Mouse (Mus musculus): ENCODE results near the gene Fem1a. TPM values are rescaled to one million over a fixed set of nuclear protein-coding genes. Genes with fewer than 3 reads are reported as not detected.

Gene Fem1a
- 20.8 TPM for total RNA-seq (2023)

GRCm38 (mm10) chr17:56256239-56256881 lies at the start of gene Fem1a:
Gene Fem1a, plus strand, starts transcription at chr17:56256810.

GRCm38 (mm10) chr17:56218377-56219191 lies 38.0 kb upstream of the Fem1a start, which contains the start of gene Dpp9:
Gene Dpp9, minus strand, starts transcription at chr17:56218905.

GRCm38 (mm10) chr17:56276643-56277566 lies 20.3 kb downstream of the Fem1a start, which contains the start of gene Ticam1:
Gene Ticam1, minus strand, starts transcription at chr17:56276786.

GRCm38 (mm10) chr17:56292531-56293222 lies 36.1 kb downstream of the Fem1a start, which contains the start of gene Plin3:
Gene Plin3, minus strand, starts transcription at chr17:56292873.

GRCm38 (mm10) chr17:56300186-56300585 lies 43.6 kb downstream of the Fem1a start, which contains the start of gene Arrdc5:
Gene Arrdc5, minus strand, starts transcription at chr17:56300286.

GRCm38 (mm10) chr17:56303160-56303846 lies 46.7 kb downstream of the Fem1a start, which contains the start of gene Uhrf1:
Gene Uhrf1, plus strand, starts transcription at chr17:56303321.

Other genes with a start within 250 kb of the Fem1a start
- 106 TPM for gene Sh3gl1, start 220.2 kb upstream of the Fem1a start, total RNA-seq (2023)
- 1.3 TPM for gene Chaf1a, start 216.4 kb upstream of the Fem1a start, total RNA-seq (2023)
- 73.3 TPM for gene Ubxn6, start 181.8 kb upstream of the Fem1a start, total RNA-seq (2023)
- gene Hdgfl2, start 177.2 kb upstream of the Fem1a start, total RNA-seq (2023), result 96.3 TPM
- not detected for gene Plin4, start 147.0 kb upstream of the Fem1a start, total RNA-seq (2023)
- gene Plin5, start 139.2 kb upstream of the Fem1a start, total RNA-seq (2023), result not detected
- not detected for gene Lrg1, start 134.8 kb upstream of the Fem1a start, total RNA-seq (2023)
- gene Sema6b, start 116.5 kb upstream of the Fem1a start, total RNA-seq (2023), result 0.15 TPM
- 10.3 TPM for gene Tnfaip8l1, start 94.3 kb upstream of the Fem1a start, total RNA-seq (2023)
- gene Mydgf, start 72.9 kb upstream of the Fem1a start, total RNA-seq (2023), result 41.8 TPM
- gene Dpp9, start 37.9 kb upstream of the Fem1a start, total RNA-seq (2023), result 44.0 TPM
- 8.2 TPM for gene Ticam1, start 20.0 kb downstream of the Fem1a start, total RNA-seq (2023)
- gene Plin3, start 36.1 kb downstream of the Fem1a start, total RNA-seq (2023), result 12.2 TPM
- gene Arrdc5, start 43.5 kb downstream of the Fem1a start, total RNA-seq (2023), result not detected
- 5.3 TPM for gene Uhrf1, start 46.5 kb downstream of the Fem1a start, total RNA-seq (2023)
- gene Kdm4b, start 69.3 kb downstream of the Fem1a start, total RNA-seq (2023), result 69.8 TPM
- gene Ptprs, start 219.7 kb downstream of the Fem1a start, total RNA-seq (2023), result 14.9 TPM

Measured in CD4-positive naive resting alpha-beta T cell, adult 76 days (primary cell).